Mouse (Mus musculus) intestine, embryonic 15.5 days (tissue): ENCODE results near the gene Slc16a14. TPM values are rescaled to one million over a fixed set of nuclear protein-coding genes. Genes with fewer than 3 reads are reported as not detected.
"Not testable (repeated sequence)": the region's sequence is repeated elsewhere in the genome, so short reads cannot be mapped to it uniquely, and the experiment has no call there.

Experiments
- ATAC-seq: fragments of 200-750 bp; cut with Nextera tagmentation; 2 replicates; pipeline ENCODE4 v1.8.0; 2017; ENCODE audit warnings: moderate TSS enrichment, moderate library complexity
- H3K27ac ChIP-seq: fragments of 300-500 bp; sonication (generic); 2 replicates; pipeline ENCODE4 v1.5.1; 2015; ENCODE audit warnings: mild to moderate bottlenecking, inconsistent platforms
- H3K27me3 ChIP-seq: fragments of 300-500 bp; sonication (generic); replicated peaks from 2 replicates; pipeline ENCODE4 v1.6.1; 2015; ENCODE audit warnings: inconsistent platforms
- H3K36me3 ChIP-seq: fragments of 300-500 bp; sonication (generic); 2 replicates; pipeline ENCODE4 v1.6.1; 2015; ENCODE audit warnings: inconsistent platforms
- H3K4me1 ChIP-seq: fragments of 300-500 bp; sonication (generic); replicated peaks from 2 replicates; pipeline ENCODE4 v1.6.1; 2015; ENCODE audit warnings: inconsistent platforms
- H3K4me2 ChIP-seq: fragments of 300-500 bp; sonication (generic); replicated peaks from 2 replicates; pipeline ENCODE4 v1.6.1; 2015; ENCODE audit warnings: mild to moderate bottlenecking, inconsistent platforms
- H3K4me3 ChIP-seq: fragments of 300-500 bp; sonication (generic); replicated peaks from 2 replicates; pipeline ENCODE4 v1.5.1; 2015; ENCODE audit warnings: inconsistent platforms
- H3K9ac ChIP-seq: fragments of 300-500 bp; sonication (generic); 2 replicates; pipeline ENCODE4 v1.6.1; 2015; ENCODE audit warnings: inconsistent platforms
- H3K9me3 ChIP-seq: fragments of 300-500 bp; sonication (generic); 2 replicates; pipeline ENCODE4 v1.6.1; 2016; ENCODE audit warnings: inconsistent platforms
- WGBS: fragments of 180-500 bp; shearing (Covaris S2); methylation state at CpG from one replicate; pipeline ENCODE4 v1.1.7; 2015; 5-methylcytosine and 5-hydroxymethylcytosine counted together
- polyA plus RNA-seq: library from polyadenylated mRNA; unstranded; fragments of >200 nt; fragmentation: Nextera tagmentation; extraction: Ambion mirVana; gene quantifications from 2 replicates; pipeline ENCODE4 v1.2.1, GENCODE M21; 2015

Slc16a14 gene
- polyA plus RNA-seq = 0.19 and 0.23 TPM in 2 replicates

GRCm38 (mm10) chr1:84934503-84935333 is at the start of gene Slc16a14:
Slc16a14 (minus strand) TSS chr1:84935134.
- under 1% methylated on average over 59 of the region's 59 CpGs for WGBS
- peaks cover 21% of the 10 kb centered on the region for H3K27me3 ChIP-seq
- peak within 1 kb of the TSS; percentile 32 for H3K9ac ChIP-seq
- H3K4me3 ChIP-seq = peak within 1 kb of the TSS; percentile 49
- H3K4me2 ChIP-seq = peak within 1 kb of the TSS; percentile 95
- H3K27ac ChIP-seq = no peak within 1 kb of the TSS
- peak; percentile 78 for ATAC-seq
- no peaks in the 10 kb centered on the region for H3K9me3 ChIP-seq
- H3K4me1 ChIP-seq = 0 out of 2 replicates have a peak, but pooled peaks cover 9% of the 10 kb centered on the region
- H3K36me3 ChIP-seq = no peaks in the 10 kb centered on the region

- not testable (repeated sequence) for ATAC-seq, H3K4me1 ChIP-seq, H3K9ac ChIP-seq, H3K4me3 ChIP-seq, H3K36me3 ChIP-seq, H3K27ac ChIP-seq, H3K27me3 ChIP-seq, H3K9me3 ChIP-seq, H3K4me2 ChIP-seq
- 5% methylated on average over 12 of the region's 12 CpGs for WGBS
Observed at GRCm38 (mm10) chr1:84961779-84962178, 26.8 kb upstream of the Slc16a14 start.

- 81% methylated on average over 4 of the region's 4 CpGs for WGBS
- H3K36me3 ChIP-seq, H3K27me3 ChIP-seq, H3K4me3 ChIP-seq, H3K27ac ChIP-seq, H3K9ac ChIP-seq, H3K4me1 ChIP-seq, H3K4me2 ChIP-seq, H3K9me3 ChIP-seq, ATAC-seq: not testable (repeated sequence)
Observed at GRCm38 (mm10) chr1:84957713-84958112, 22.8 kb upstream of the Slc16a14 start.

- 94% methylated on average over 3 of the region's 3 CpGs for WGBS
- not testable (repeated sequence) for H3K9ac ChIP-seq, ATAC-seq, H3K9me3 ChIP-seq, H3K4me2 ChIP-seq, H3K36me3 ChIP-seq, H3K27me3 ChIP-seq, H3K4me1 ChIP-seq, H3K27ac ChIP-seq, H3K4me3 ChIP-seq
Observed at GRCm38 (mm10) chr1:84956771-84957170, 21.8 kb upstream of the Slc16a14 start.

- Histone ChIP-seq H3K4me3 (no peak overlapping the region), H3K4me2 (no peak overlapping the region), H3K9ac (no peak overlapping the region), H3K4me1 (no peaks in the 10 kb centered on the region), H3K36me3 (no peaks in the 10 kb centered on the region), H3K27me3 (no peaks in the 10 kb centered on the region), H3K27ac (no peak overlapping the region), H3K9me3 (peaks cover 3% of the 10 kb centered on the region; the same call in 1 of the 2 replicates)
- WGBS = 73% methylated on average over 10 of the region's 10 CpGs
- ATAC-seq = peak; percentile 34; the same call in 1 of the 2 replicates
Observed at GRCm38 (mm10) chr1:84952456-84953181, 17.7 kb upstream of the Slc16a14 start.

- Histone ChIP-seq H3K4me2 (no peak overlapping the region), H3K4me1 (no peaks in the 10 kb centered on the region), H3K9me3 (no peaks in the 10 kb centered on the region), H3K4me3 (no peak overlapping the region), H3K27ac (no peak overlapping the region), H3K27me3 (no peaks in the 10 kb centered on the region), H3K36me3 (no peaks in the 10 kb centered on the region), H3K9ac (no peak overlapping the region)
- WGBS = 89% methylated on average over 3 of the region's 3 CpGs
- no peak for ATAC-seq
Observed at GRCm38 (mm10) chr1:84951566-84951965, 16.6 kb upstream of the Slc16a14 start.

- Histone ChIP-seq H3K9ac (no peak overlapping the region), H3K4me1 (no peaks in the 10 kb centered on the region), H3K27me3 (no peaks in the 10 kb centered on the region), H3K4me2 (no peak overlapping the region), H3K9me3 (no peaks in the 10 kb centered on the region), H3K36me3 (no peaks in the 10 kb centered on the region), H3K4me3 (no peak overlapping the region), H3K27ac (no peak overlapping the region)
- WGBS = 66% methylated on average over 2 of the region's 2 CpGs
- no peak for ATAC-seq
Observed at GRCm38 (mm10) chr1:84947390-84947789, 12.5 kb upstream of the Slc16a14 start.

- no peaks in the 10 kb centered on the region for H3K36me3 ChIP-seq
- WGBS = 74% methylated on average over 3 of the region's 3 CpGs
- ATAC-seq = no peak
Observed at GRCm38 (mm10) chr1:84945950-84946349, 11.0 kb upstream of the Slc16a14 start.

GRCm38 (mm10) chr1:84943549-84943948 is 8.6 kb upstream of the Slc16a14 start:
- Histone ChIP-seq H3K27me3 (no peaks in the 10 kb centered on the region), H3K36me3 (no peaks in the 10 kb centered on the region), H3K27ac (no peak overlapping the region), H3K9me3 (no peaks in the 10 kb centered on the region), H3K4me1 (no peaks in the 10 kb centered on the region), H3K9ac (no peak overlapping the region), H3K4me2 (no peak overlapping the region), H3K4me3 (no peak overlapping the region)
- ATAC-seq = no peak
- WGBS = 85% methylated on average over 4 of the region's 4 CpGs

More at GRCm38 (mm10) chr1:84945950-84946349, 11.0 kb upstream of the Slc16a14 start:
- no peaks in the 10 kb centered on the region for H3K9me3 ChIP-seq
- no peaks in the 10 kb centered on the region for H3K27me3 ChIP-seq
- H3K9ac ChIP-seq = no peak overlapping the region
- H3K4me1 ChIP-seq = no peaks in the 10 kb centered on the region
- H3K4me2 ChIP-seq = no peak overlapping the region
- no peak overlapping the region for H3K27ac ChIP-seq
- no peak overlapping the region for H3K4me3 ChIP-seq

- no peak overlapping the region for H3K4me3 ChIP-seq
- no peaks in the 10 kb centered on the region for H3K9me3 ChIP-seq
- no peak for ATAC-seq
- no peak overlapping the region for H3K27ac ChIP-seq
- H3K36me3 ChIP-seq = no peaks in the 10 kb centered on the region
- no peaks in the 10 kb centered on the region for H3K4me1 ChIP-seq
- no peak overlapping the region for H3K9ac ChIP-seq
- no peak overlapping the region for H3K4me2 ChIP-seq
- no peaks in the 10 kb centered on the region for H3K27me3 ChIP-seq
Observed at GRCm38 (mm10) chr1:84942666-84943065, 7.7 kb upstream of the Slc16a14 start.

- 85% methylated on average over 2 of the region's 2 CpGs for WGBS
- Histone ChIP-seq H3K36me3 (no peaks in the 10 kb centered on the region), H3K27me3 (peaks cover 6% of the 10 kb centered on the region; the same call in 1 of the 2 replicates), H3K27ac (no peak overlapping the region), H3K4me1 (no peaks in the 10 kb centered on the region), H3K9ac (no peak overlapping the region), H3K9me3 (no peaks in the 10 kb centered on the region), H3K4me2 (no peak overlapping the region), H3K4me3 (no peak overlapping the region)
- ATAC-seq = no peak
Observed at GRCm38 (mm10) chr1:84940322-84940721, 5.4 kb upstream of the Slc16a14 start.

- WGBS = 72% methylated on average over 4 of the region's 4 CpGs
- Histone ChIP-seq H3K27me3 (peaks cover 12% of the 10 kb centered on the region), H3K27ac (no peak overlapping the region), H3K9me3 (no peaks in the 10 kb centered on the region), H3K9ac (no peak overlapping the region), H3K4me1 (0 out of 2 replicates have a peak, but pooled peaks cover under 1% of the 10 kb centered on the region), H3K4me3 (no peak overlapping the region), H3K36me3 (no peaks in the 10 kb centered on the region), H3K4me2 (no peak overlapping the region)
- ATAC-seq = no peak
Observed at GRCm38 (mm10) chr1:84939466-84939865, 4.5 kb upstream of the Slc16a14 start.
